Mouse (Mus musculus): ENCODE results near the gene Rxfp1.

DNA sequence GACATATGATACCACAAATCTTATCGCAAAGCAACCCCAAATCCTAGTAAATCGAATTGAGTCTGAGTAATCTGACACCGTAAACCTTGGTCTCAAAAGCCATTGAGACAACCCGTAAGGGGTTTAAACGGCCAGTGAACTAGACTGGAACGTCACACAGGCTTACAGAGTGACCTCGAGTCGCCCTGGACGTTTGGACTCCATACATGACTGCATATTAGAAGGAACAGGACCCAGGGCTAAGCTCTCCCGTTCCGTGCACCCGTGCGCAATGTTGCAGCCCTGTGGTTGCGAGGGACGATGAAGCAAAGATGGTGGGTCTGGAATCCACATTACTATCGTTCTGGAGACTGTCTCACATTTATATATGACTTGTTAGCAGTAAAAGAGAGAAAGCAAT, 65.5 kb downstream of the Rxfp1 start:
- TF ChIP-seq POLR2A (IDR thresholded peaks at IDR 0.05; ENCODE audit: insufficient read length, low read depth), result no peak
- no peak for TF ChIP-seq USF1 (IDR thresholded peaks at IDR 0.05; ENCODE audit: low read depth)
- no peak for TF ChIP-seq MAX (IDR thresholded peaks at IDR 0.05; ENCODE audit: low read depth)
- no peak for TF ChIP-seq MYOD1 (IDR thresholded peaks at IDR 0.05; ENCODE audit: control insufficient read depth in 1 of 3, insufficient read length in 2 of 3, low read depth in 2 of 3)
- no peak for TF ChIP-seq CEBPB (IDR thresholded peaks at IDR 0.05; ENCODE audit: insufficient read depth, poor library complexity, severe bottlenecking)
- no peak for TF ChIP-seq SRF (IDR thresholded peaks at IDR 0.05; ENCODE audit: control insufficient read depth, insufficient read length, low read depth)
- no peak for TF ChIP-seq E2F4 (IDR thresholded peaks at IDR 0.05; ENCODE audit: insufficient read depth)

Measured in myocyte (in vitro differentiated cells).